8 mouse cellular contexts compared by ENCODE assay signal in the genomic region with DNA sequence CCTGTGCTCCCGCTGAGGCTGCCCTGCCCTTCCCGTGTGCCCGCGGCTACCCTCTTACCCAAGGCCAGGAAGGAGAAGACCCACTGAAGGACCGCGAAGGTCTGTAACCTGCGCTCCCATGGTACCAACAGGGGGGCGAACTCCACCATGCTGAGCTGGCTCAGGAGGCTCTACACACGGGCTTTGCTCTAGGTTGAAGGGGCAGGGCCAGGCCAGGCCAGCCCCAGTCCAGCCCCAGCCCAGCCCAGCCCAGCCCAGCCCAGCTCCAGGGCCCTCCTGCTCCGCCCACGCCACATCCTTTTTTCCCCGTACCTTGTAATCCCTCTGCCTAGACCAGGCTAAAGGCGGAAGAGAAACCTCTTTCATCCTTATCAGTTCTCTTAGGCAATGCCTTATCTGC. TPM values are rescaled to one million over a fixed set of nuclear protein-coding genes. Genes with fewer than 3 reads are reported as not detected.
DNase-seq lines count a peak whose midpoint lies in the region; ATAC-seq and TF ChIP-seq lines count a peak whose summit lies in the region.
"Had no signal": no experiment of that assay in that cellular context is flagged by ENCODE, and none has a peak within 500 bp of the region (broad histone marks: within the 10 kb centered on the region; RNA-seq: fewer than 3 reads in every experiment).

TSS of gene Mogat2 (minus strand) at position 203 of the 400 bp plus-strand sequence.

- ATAC-seq in lung, postnatal 0 days: peak; percentile 89
- no peak for ATAC-seq in hindbrain, embryonic 13.5 days (ENCODE audit: low FRiP score)
- ATAC-seq in liver, embryonic 16.5 days (ENCODE audit: low read depth): peak; percentile 95

- TF ChIP-seq EP300 in lung, postnatal 0 days (IDR thresholded peaks at IDR 0.05): no peak

- WGBS in lung, postnatal 0 days: 1% methylated on average over 11 of the region's 13 CpGs
- 16% methylated on average over 13 of the region's 13 CpGs for WGBS in hindbrain, embryonic 13.5 days
- WGBS in liver, embryonic 16.5 days (ENCODE audit: insufficient replicate concordance): 4% methylated on average over 13 of the region's 13 CpGs
- 35% methylated on average over 13 of the region's 13 CpGs for WGBS in cerebellum, adult 2 months

- H3K4me1 ChIP-seq in lung, postnatal 0 days (ENCODE audit: insufficient read depth, low read depth, low read length): no peaks in the 10 kb centered on the region; the same call in 1 of the 2 replicates
- peaks cover 16% of the 10 kb centered on the region for H3K4me1 ChIP-seq in hindbrain, embryonic 13.5 days (replicated peaks)
- no peaks in the 10 kb centered on the region; the same call in 1 of the 2 replicates for H3K4me1 ChIP-seq in liver, embryonic 16.5 days (ENCODE audit: control insufficient read depth, low read depth, low read length)
- H3K4me1 ChIP-seq in cerebellum, adult 2 months (ENCODE audit: control insufficient read depth, insufficient read depth, low read length): no peaks in the 10 kb centered on the region

- peak; percentile 61 for DNase-seq in lung, postnatal 0 days (ENCODE audit: low spot score)
- no peak for DNase-seq in lung, postnatal 10 days
- DNase-seq in cerebellum, adult 2 months: no peak
- DNase-seq in urinary bladder, adult 2 months (ENCODE audit: low spot score): no peak
- DNase-seq in ovary, postnatal 10 days (ENCODE audit: low spot score): no peak
- DNase-seq: adrenal gland, adult 2 months had no signal

- H3K9ac ChIP-seq in lung, postnatal 0 days (replicated peaks; ENCODE audit: low read depth): no peak within 1 kb of the TSS
- H3K9ac ChIP-seq in hindbrain, embryonic 13.5 days: no peak within 1 kb of the TSS
- peak within 1 kb of the TSS; percentile 29; the same call in 1 of the 2 replicates for H3K9ac ChIP-seq in liver, embryonic 16.5 days (ENCODE audit: low read depth, low read length)

- H3K27me3 ChIP-seq in lung, postnatal 0 days (replicated peaks; ENCODE audit: insufficient read depth, low read length): no peaks in the 10 kb centered on the region
- H3K27me3 ChIP-seq in hindbrain, embryonic 13.5 days: peaks cover 31% of the 10 kb centered on the region
- H3K27me3 ChIP-seq in liver, embryonic 16.5 days (ENCODE audit: control insufficient read depth, insufficient read depth, low read depth, low read length): peaks cover 4% of the 10 kb centered on the region; the same call in 1 of the 2 replicates
- peaks cover 1% of the 10 kb centered on the region; the same call in 1 of the 2 replicates for H3K27me3 ChIP-seq in cerebellum, adult 2 months (ENCODE audit: control insufficient read depth, insufficient read depth, low read length)

- no peak for TF ChIP-seq POLR2A in cerebellum, adult 2 months (IDR thresholded peaks at IDR 0.05; ENCODE audit: borderline replicate concordance, insufficient read depth, low read length)

- TF ChIP-seq CTCF in lung, postnatal 0 days (IDR thresholded peaks at IDR 0.05): no peak
- no peak for TF ChIP-seq CTCF in cerebellum, adult 2 months (IDR thresholded peaks at IDR 0.05; ENCODE audit: borderline replicate concordance, insufficient read depth, low read depth, low read length)

- H3K9me3 ChIP-seq in lung, postnatal 0 days (ENCODE audit: low read length): no peaks in the 10 kb centered on the region
- H3K9me3 ChIP-seq in hindbrain, embryonic 13.5 days: no peaks in the 10 kb centered on the region
- H3K9me3 ChIP-seq in liver, embryonic 16.5 days (replicated peaks; ENCODE audit: control insufficient read depth, low read length): no peaks in the 10 kb centered on the region

- no peak within 1 kb of the TSS for H3K4me3 ChIP-seq in lung, postnatal 0 days (ENCODE audit: low read depth, low read length)
- H3K4me3 ChIP-seq in hindbrain, embryonic 13.5 days: no peak within 1 kb of the TSS
- peak within 1 kb of the TSS; percentile 51 for H3K4me3 ChIP-seq in liver, embryonic 16.5 days (ENCODE audit: low read depth, low read length)
- no peak within 1 kb of the TSS for H3K4me3 ChIP-seq in cerebellum, adult 2 months (replicated peaks; ENCODE audit: insufficient read depth, low read depth, low read length)

- no peak within 1 kb of the TSS for H3K27ac ChIP-seq in lung, postnatal 0 days (ENCODE audit: low read length)
- no peak within 1 kb of the TSS for H3K27ac ChIP-seq in hindbrain, embryonic 13.5 days
- H3K27ac ChIP-seq in liver, embryonic 16.5 days (ENCODE audit: low read length): no peak within 1 kb of the TSS
- no peak within 1 kb of the TSS for H3K27ac ChIP-seq in cerebellum, adult 2 months (ENCODE audit: insufficient read depth, low read length)

- H3K4me2 ChIP-seq in lung, postnatal 0 days (replicated peaks; ENCODE audit: low read depth, low read length): peak within 1 kb of the TSS; percentile 43
- H3K4me2 ChIP-seq in hindbrain, embryonic 13.5 days: peak within 1 kb of the TSS; percentile 31; the same call in 1 of the 2 replicates
- peak within 1 kb of the TSS; percentile 47 for H3K4me2 ChIP-seq in liver, embryonic 16.5 days (ENCODE audit: low read depth, low read length)

- no peaks in the 10 kb centered on the region for H3K36me3 ChIP-seq in lung, postnatal 0 days (ENCODE audit: insufficient read depth, low read length)
- no peaks in the 10 kb centered on the region for H3K36me3 ChIP-seq in hindbrain, embryonic 13.5 days
- H3K36me3 ChIP-seq in liver, embryonic 16.5 days (ENCODE audit: control insufficient read depth, insufficient read depth): no peaks in the 10 kb centered on the region

RNA-seq across cellular contexts. Expression of gene Mogat2, which starts in this region (rescaled TPM):
- polyA plus RNA-seq in lung, postnatal 0 days (2015; fragmentation: Nextera tagmentation; extraction: Ambion mirVana): 0.27 and 0.55 TPM in 2 replicates
- polyA plus RNA-seq in hindbrain, embryonic 13.5 days (2015; fragmentation: Nextera tagmentation; extraction: Ambion mirVana): 3.1 TPM in 2 replicates
- 23.8 and 24.9 TPM in 2 replicates for polyA plus RNA-seq in liver, embryonic 16.5 days (2015; fragmentation: Nextera tagmentation; extraction: Ambion mirVana)
- 0.05 TPM in 1 of 2 replicates, not detected in the other for polyA plus RNA-seq in cerebellum, adult 2 months (2012; rRNA removed)
- polyA plus RNA-seq in urinary bladder, adult 2 months (2012; rRNA removed): 1.0 and 1.3 TPM in 2 replicates

Comparison
In these comparisons a context has a peak if more than half of its experiments do, and no peak if none do; other contexts are left out.
1. Peak in DNase-seq, ATAC-seq and H3K4me2 ChIP-seq in lung, postnatal 0 days; RNA of the gene not detected or under 1 TPM.